Mouse (Mus musculus) MEL (cell line): ENCODE measurements around the gene Ctdsp2. TPM values are rescaled to one million over a fixed set of nuclear protein-coding genes. Genes with fewer than 3 reads are reported as not detected.

Source experiments
- DNase-seq: peaks from one replicate; pipeline ENCODE4 v3.0.0; 2011; ENCODE audit warnings: low read depth, low spot score
- H3K27ac ChIP-seq: 2 replicates; pipeline ENCODE4 v1.5.1; 2012; ENCODE audit warnings: low read depth, mild to moderate bottlenecking, control low read depth, low read length, moderate library complexity; ENCODE audit not compliant: control insufficient read depth
- H3K27me3 ChIP-seq, 2 experiments: fragments of 150-350 bp in 1 of 2; sonication (generic) in 1 of 2; 2 replicates each; pipeline ENCODE4 v1.6.1; 2012; ENCODE audit warnings: low read length in 2 of 2, mild to moderate bottlenecking in 2 of 2, improper control_type of control experiment in 1 of 2, moderate library complexity in 1 of 2; ENCODE audit not compliant: insufficient read depth in 2 of 2, control insufficient read depth in 1 of 2
- H3K36me3 ChIP-seq, 2 experiments: 2 replicates each; pipeline ENCODE4 v1.6.1; 2012 to 2014; ENCODE audit warnings: low read length in 2 of 2, improper control_type of control experiment in 1 of 2, inconsistent platforms in 1 of 2, mild to moderate bottlenecking in 1 of 2; ENCODE audit not compliant: insufficient read depth in 2 of 2, control insufficient read depth in 1 of 2
- H3K4me1 ChIP-seq, 2 experiments: fragments of 150-350 bp in 1 of 2; sonication (generic) in 1 of 2; 2 replicates each; pipeline ENCODE4 v1.6.1; 2012; ENCODE audit warnings: low read length in 2 of 2, improper control_type of control experiment in 1 of 2, mild to moderate bottlenecking in 1 of 2; ENCODE audit not compliant: insufficient read depth in 2 of 2, control insufficient read depth in 1 of 2
- H3K4me3 ChIP-seq, 2 experiments: fragments of 150-350 bp in 1 of 2; sonication (generic) in 1 of 2; 2 replicates each; pipeline ENCODE4 v1.5.1; 2012; ENCODE audit warnings: low read depth in 2 of 2, low read length in 2 of 2, mild to moderate bottlenecking in 2 of 2, moderate library complexity in 2 of 2, control low read depth in 1 of 2, improper control_type of control experiment in 1 of 2; ENCODE audit not compliant: control insufficient read depth in 1 of 2, insufficient read depth in 1 of 2
- H3K79me2 ChIP-seq: 2 replicates; pipeline ENCODE4 v1.6.1; 2012; ENCODE audit warnings: mild to moderate bottlenecking, low read length, moderate library complexity; ENCODE audit not compliant: control insufficient read depth, poor library complexity, insufficient read depth
- H3K9ac ChIP-seq: 2 replicates; pipeline ENCODE4 v1.6.1; 2012; ENCODE audit warnings: low read depth, mild to moderate bottlenecking, control low read depth, low read length, moderate library complexity; ENCODE audit not compliant: control insufficient read depth, poor library complexity, severe bottlenecking
- H3K9me3 ChIP-seq: fragments of 150-350 bp; sonication (generic); replicated peaks from 2 replicates; pipeline ENCODE4 v1.6.1; 2012; ENCODE audit warnings: mild to moderate bottlenecking, low read length, improper control_type of control experiment, moderate library complexity; ENCODE audit not compliant: insufficient read depth
- BHLHE40 ChIP-seq: IDR thresholded peaks from 2 replicates; pipeline ENCODE4 v1.6.1; 2012; ENCODE audit warnings: low read depth, mild to moderate bottlenecking, inconsistent platforms, low read length, improper control_type of control experiment, borderline replicate concordance
- CHD1 ChIP-seq: IDR thresholded peaks from 2 replicates; pipeline ENCODE4 v1.6.1; 2012; ENCODE audit warnings: low read depth, mild to moderate bottlenecking, inconsistent platforms, low read length, improper control_type of control experiment
- CHD2 ChIP-seq: IDR thresholded peaks from 2 replicates; pipeline ENCODE4 v1.6.1; 2011; ENCODE audit warnings: low read length, improper control_type of control experiment
- E2F4 ChIP-seq: IDR thresholded peaks from 2 replicates; pipeline ENCODE4 v1.6.1; 2011; ENCODE audit warnings: low read depth, low read length, improper control_type of control experiment, borderline replicate concordance
- ELF1 ChIP-seq: IDR thresholded peaks from 2 replicates; pipeline ENCODE4 v1.6.1; 2014; ENCODE audit warnings: low read depth, mild to moderate bottlenecking, inconsistent platforms, low read length, improper control_type of control experiment, moderate library complexity
- EP300 ChIP-seq, 2 experiments: IDR thresholded peaks; 2 replicates each; pipeline ENCODE4 v1.6.1; 2011; ENCODE audit warnings: improper control_type of control experiment in 2 of 2, low read length in 2 of 2, low read depth in 1 of 2, mild to moderate bottlenecking in 1 of 2
- ETS1 ChIP-seq: IDR thresholded peaks from 2 replicates; pipeline ENCODE4 v1.6.1; 2012; ENCODE audit warnings: low read depth, mild to moderate bottlenecking, inconsistent platforms, low read length, improper control_type of control experiment, moderate library complexity
- GATA1 ChIP-seq: IDR thresholded peaks from 2 replicates; pipeline ENCODE4 v1.6.1; 2011; ENCODE audit warnings: low read depth, low read length, improper control_type of control experiment
- JUND ChIP-seq: IDR thresholded peaks from 2 replicates; pipeline ENCODE4 v1.6.1; 2011; ENCODE audit warnings: low read depth, mild to moderate bottlenecking, improper control_type of control experiment, low read length
- KAT2A ChIP-seq: conservative IDR thresholded peaks from 2 replicates; pipeline ENCODE4 v1.6.1; 2012; ENCODE audit warnings: low read depth, low read length, improper control_type of control experiment, inconsistent platforms
- MAX ChIP-seq: IDR thresholded peaks from 2 replicates; pipeline ENCODE4 v1.6.1; 2011; ENCODE audit warnings: low read length, improper control_type of control experiment
- MAZ ChIP-seq: IDR thresholded peaks from 2 replicates; pipeline ENCODE4 v1.6.1; 2012; ENCODE audit warnings: low read depth, mild to moderate bottlenecking, inconsistent platforms, low read length, improper control_type of control experiment
- MXI1 ChIP-seq: IDR thresholded peaks from 2 replicates; pipeline ENCODE4 v1.6.1; 2011; ENCODE audit warnings: mild to moderate bottlenecking, low read depth, low read length, improper control_type of control experiment
- MYC ChIP-seq: IDR thresholded peaks from 2 replicates; pipeline ENCODE4 v1.6.1; 2011; ENCODE audit warnings: low read depth, mild to moderate bottlenecking, low read length, improper control_type of control experiment, moderate library complexity
- NELFE ChIP-seq: IDR thresholded peaks from 2 replicates; pipeline ENCODE4 v1.6.1; 2011; ENCODE audit warnings: low read depth, low read length, improper control_type of control experiment
- POLR2AphosphoS2 ChIP-seq: IDR thresholded peaks from 2 replicates; pipeline ENCODE4 v1.6.1; 2011; ENCODE audit warnings: low read length, improper control_type of control experiment
- RAD21 ChIP-seq: IDR thresholded peaks from 2 replicates; pipeline ENCODE4 v1.6.1; 2011; ENCODE audit warnings: mild to moderate bottlenecking, low read depth, low read length, improper control_type of control experiment
- RCOR1 ChIP-seq: IDR thresholded peaks from 2 replicates; pipeline ENCODE4 v1.6.1; 2012; ENCODE audit warnings: low read depth, mild to moderate bottlenecking, inconsistent platforms, low read length, improper control_type of control experiment
- TCF12 ChIP-seq: IDR thresholded peaks from 2 replicates; pipeline ENCODE4 v1.6.1; 2014; ENCODE audit warnings: low read depth, mild to moderate bottlenecking, inconsistent platforms, low read length, improper control_type of control experiment, moderate library complexity
- USF1 ChIP-seq: IDR thresholded peaks from 2 replicates; pipeline ENCODE4 v1.6.1; 2014; ENCODE audit warnings: low read depth, mild to moderate bottlenecking, inconsistent platforms, low read length, improper control_type of control experiment, moderate library complexity
- USF2 ChIP-seq, 2 experiments: IDR thresholded peaks; 2 replicates each; pipeline ENCODE4 v1.6.1; 2011 to 2012; ENCODE audit warnings: improper control_type of control experiment in 2 of 2, low read length in 2 of 2, borderline replicate concordance in 1 of 2, inconsistent platforms in 1 of 2, low read depth in 1 of 2, mild to moderate bottlenecking in 1 of 2; ENCODE audit not compliant: insufficient read depth in 1 of 2
- ZC3H11A ChIP-seq: IDR thresholded peaks from 2 replicates; pipeline ENCODE4 v1.6.1; 2012; ENCODE audit warnings: low read depth, mild to moderate bottlenecking, inconsistent platforms, low read length, improper control_type of control experiment
- ZNF384 ChIP-seq: IDR thresholded peaks from 2 replicates; pipeline ENCODE4 v1.6.1; 2012; ENCODE audit warnings: low read depth, mild to moderate bottlenecking, inconsistent platforms, low read length, improper control_type of control experiment
- polyA plus RNA-seq, 2 experiments: library from polyadenylated mRNA; stranded (reverse) in 1 of 2; unstranded in 1 of 2; fragments of >175 nt in 1 of 2; fragments of >200 nt in 1 of 2; gene quantifications; 2 replicates each; pipeline versions ENCODE4 v1.2.1 to v1.2.4; 2012; ENCODE audit warnings: low replicate concordance in 2 of 2, low read depth in 1 of 2; ENCODE audit not compliant: insufficient read length in 2 of 2, insufficient read depth in 1 of 2, missing spikeins in 1 of 2
- total RNA-seq: library from RNA; depleted of rRNA; stranded (reverse); fragments of 300-350 nt; gene quantifications from 2 replicates; pipeline ENCODE4 v1.2.3, GENCODE M21; 2012

The Ctdsp2 gene
- total and polyA plus RNA-seq, 3 experiments: 16.7 to 69.3 TPM; not detected in 1

GRCm38 (mm10) chr10:126956692-126957358, 21.7 kb upstream of the Ctdsp2 start:
- DNase-seq: no peak
- H3K79me2 ChIP-seq: no peaks in the 10 kb centered on the region
- no peak overlapping the region for H3K27ac ChIP-seq
- H3K4me3 ChIP-seq: no peak overlapping the region
- H3K9ac ChIP-seq: no peak overlapping the region
- no peaks in the 10 kb centered on the region for H3K36me3 ChIP-seq
- peaks cover 0 to 2% of the 10 kb centered on the region in 2 experiments; a peak in 1 of 4 replicates for H3K4me1 ChIP-seq
- TF ChIP-seq POLR2AphosphoS2 (no peak), MYC (no peak), E2F4 (no peak), MAX (no peak), ETS1 (no peak), NELFE (no peak), GATA1 (no peak)
- H3K9me3 ChIP-seq: no peaks in the 10 kb centered on the region
- no peaks in the 10 kb centered on the region; a peak in 2 of 4 replicates for H3K27me3 ChIP-seq

GRCm38 (mm10) chr10:126957359-126958107, 21.0 kb upstream of the Ctdsp2 start:
- TF ChIP-seq POLR2AphosphoS2 (no peak), CHD2 (no peak), USF2 (IDR thresholded peaks at IDR 0.05; ENCODE audit: borderline replicate concordance in 1 of 2, insufficient read depth in 1 of 2, low read depth in 1 of 2, low read length in 2 of 2) (no peak), ZC3H11A (no peak), KAT2A (no peak), MAX (no peak), JUND (no peak)

GRCm38 (mm10) chr10:126960496-126960895, 18.0 kb upstream of the Ctdsp2 start:
- Histone ChIP-seq H3K27ac (no peak overlapping the region), H3K9ac (no peak overlapping the region), H3K27me3 (no peaks in the 10 kb centered on the region; a peak in 2 of 4 replicates), H3K79me2 (no peaks in the 10 kb centered on the region), H3K36me3 (no peaks in the 10 kb centered on the region), H3K4me3 (no peak overlapping the region), H3K9me3 (no peaks in the 10 kb centered on the region), H3K4me1 (no peaks in the 10 kb centered on the region)
- no peak for DNase-seq
- TF ChIP-seq MAZ (no peak), MXI1 (no peak), MAX (no peak), RCOR1 (no peak), ZC3H11A (no peak), USF1 (no peak), POLR2AphosphoS2 (no peak), ELF1 (no peak), ZNF384 (no peak), TCF12 (no peak), EP300 (IDR thresholded peaks at IDR 0.05; ENCODE audit: low read depth in 1 of 2, low read length in 2 of 2) (no peak), RAD21 (no peak), NELFE (no peak), GATA1 (no peak), BHLHE40 (no peak), KAT2A (no peak), CHD1 (no peak), JUND (no peak)

More at GRCm38 (mm10) chr10:126957359-126958107, 21.0 kb upstream of the Ctdsp2 start:
- no peaks in the 10 kb centered on the region; a peak in 2 of 4 replicates for H3K27me3 ChIP-seq
- H3K36me3 ChIP-seq: no peaks in the 10 kb centered on the region
- H3K4me3 ChIP-seq: no peak overlapping the region
- no peaks in the 10 kb centered on the region for H3K9me3 ChIP-seq
- no peak overlapping the region for H3K9ac ChIP-seq
- peaks cover 0 to 2% of the 10 kb centered on the region in 2 experiments; a peak in 1 of 4 replicates for H3K4me1 ChIP-seq
- DNase-seq: no peak
- no peak overlapping the region for H3K27ac ChIP-seq
- no peaks in the 10 kb centered on the region for H3K79me2 ChIP-seq
